Mouse (Mus musculus) heart, postnatal 14 days (tissue): ENCODE data around the gene Klhl13. TPM values are rescaled to one million over a fixed set of nuclear protein-coding genes. Genes with fewer than 3 reads are reported as not detected.

Source experiments
- DNase-seq, 2 experiments: peaks; one replicate each; pipeline ENCODE4 v3.0.0; 2021 to 2022
- intact Hi-C: fragments of 180-260 bp; cut with DNase I; formaldehyde crosslinking; loops from one replicate; pipeline ENCODE4 v1.15.1; 2025
- long read RNA-seq, 2 experiments: library from polyadenylated mRNA; stranded (forward); transcript quantifications; one replicate each; pipeline ENCODE4 v2.0.0; 2021
- total RNA-seq, 2 experiments: library from RNA; stranded (reverse); gene quantifications; 2 replicates each; pipeline ENCODE4 v1.2.3; 2021

Klhl13 gene
- total RNA-seq, result 10 to 100 TPM; 18.4 to 23.3 TPM
- long read RNA-seq, experiment 1, partial matches to known transcripts, result 2 of 12 reads
- long read RNA-seq, experiment 1, other reads (novel, unspliced or antisense), result 5 of 12 reads
- long read RNA-seq, experiment 2, transcript Klhl13-202 (9 exons, 3,251 nt), result major isoform, 5 of 7 reads
- long read RNA-seq, experiment 2, partial matches to known transcripts, result 0 of 7 reads
- long read RNA-seq, experiment 2, other reads (novel, unspliced or antisense), result 1 of 7 reads

DNA sequence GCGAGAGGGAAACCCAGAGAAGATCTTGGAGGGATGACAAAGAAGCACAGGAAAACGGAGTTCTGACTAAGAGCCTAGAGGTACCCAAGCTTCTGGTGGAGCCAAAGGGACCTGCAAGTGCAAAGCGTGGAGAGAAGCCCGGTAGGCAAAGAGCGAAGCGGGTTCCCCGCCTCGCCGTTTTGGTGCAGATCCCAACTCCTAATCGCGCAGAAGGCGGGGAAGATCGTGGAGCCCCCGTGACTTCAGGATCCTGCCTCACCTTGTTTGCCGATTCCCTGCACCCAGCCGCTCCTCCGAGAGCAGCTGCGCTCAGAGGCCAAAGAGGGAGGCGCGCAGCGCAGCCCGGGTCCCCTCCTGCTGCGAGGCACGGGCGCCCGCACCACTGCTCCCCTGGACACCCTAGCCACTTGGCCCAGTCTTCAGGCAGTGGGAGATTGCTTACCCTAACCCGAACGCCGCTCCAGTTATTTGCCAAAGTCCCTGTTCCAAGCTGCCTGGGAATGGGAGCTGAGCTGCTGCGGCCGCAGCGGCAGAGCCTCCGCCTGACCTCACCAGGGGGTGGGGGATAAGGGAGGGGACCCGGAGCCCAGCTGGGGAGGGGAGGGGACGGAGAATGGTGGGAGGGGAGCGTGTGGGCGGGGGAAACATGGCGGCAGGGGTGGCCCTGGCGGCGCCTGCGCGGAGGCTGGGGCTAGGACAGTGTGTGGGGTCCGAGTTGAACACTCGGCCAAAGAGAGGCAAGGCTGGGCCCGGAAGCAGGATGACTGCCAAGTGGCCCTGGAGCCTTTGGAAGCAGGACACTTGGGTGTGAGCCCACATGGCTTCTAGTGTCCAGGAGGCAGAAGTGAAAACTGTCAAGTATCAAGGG lies at the start of gene Klhl13:
Gene Klhl13, minus strand, starts transcription at position 569 of the 868 bp plus-strand sequence.
- intact Hi-C loops, result loop anchor here (5.0 to 10.0 kb wide), 3 partner anchors 53 to 193 kb away; no protein-coding TSS in a partner anchor
- DNase-seq, result peak; percentile 73

DNA sequence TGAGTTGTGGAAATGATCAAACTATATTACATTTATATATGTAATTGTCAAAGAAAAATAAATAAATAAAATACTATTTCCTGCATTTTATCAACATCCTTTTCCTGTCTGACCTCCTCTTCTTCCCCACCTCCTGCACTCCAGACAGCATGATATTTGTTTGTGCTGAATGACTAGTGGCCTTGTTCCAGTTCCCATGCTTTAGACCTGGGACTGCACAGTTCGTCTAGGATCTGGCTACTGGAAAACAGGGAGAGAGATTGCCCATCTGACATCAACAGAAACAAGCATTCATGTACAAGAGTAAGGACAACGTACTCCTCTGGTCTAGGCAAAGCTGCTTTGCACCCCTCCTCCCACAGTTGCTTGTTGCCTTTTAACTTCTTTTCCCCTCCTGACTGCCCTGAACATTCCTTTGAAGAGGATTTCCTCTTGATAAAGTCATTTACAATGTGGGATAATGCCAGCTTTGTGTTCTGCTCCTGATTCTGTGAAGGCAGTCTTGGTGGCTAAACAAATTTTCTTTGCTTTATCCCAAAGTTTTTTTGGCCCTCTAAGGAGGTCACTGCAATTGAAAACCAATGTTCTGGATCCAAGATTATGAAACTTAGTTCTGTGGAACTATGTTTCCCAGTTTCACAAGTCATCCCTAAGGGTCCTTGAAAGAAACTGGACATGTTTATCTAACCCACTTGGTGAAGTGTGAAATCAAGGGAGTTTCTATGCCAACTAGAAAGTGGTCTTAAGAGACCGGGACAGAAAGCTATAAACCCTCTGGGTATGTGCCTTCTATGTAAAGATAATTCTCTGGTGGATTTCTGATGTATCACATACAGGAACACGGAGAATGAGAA lies 44.6 kb upstream of the Klhl13 start:
- DNase-seq, result peak; percentile 1
- intact Hi-C loops, result no loop called here

DNA sequence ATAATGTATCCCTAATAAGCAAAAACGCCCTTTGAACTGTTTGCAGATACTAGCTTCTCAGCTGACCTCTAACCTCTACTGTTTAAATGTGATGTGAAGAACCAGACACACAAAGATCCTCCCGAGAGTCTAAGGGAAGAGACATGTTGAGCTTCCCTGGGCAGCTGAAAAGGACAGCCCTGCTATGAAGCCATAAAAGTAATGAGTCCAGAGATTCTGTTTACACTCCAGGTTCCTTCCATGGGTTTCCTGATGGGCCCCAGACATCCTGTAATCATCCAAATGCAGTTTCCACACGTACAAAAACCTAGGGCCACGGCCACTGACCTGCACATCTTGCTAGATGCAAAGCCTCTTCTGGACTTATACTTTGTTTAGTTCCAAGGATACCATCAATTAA lies 23.8 kb upstream of the Klhl13 start:
- intact Hi-C loops, result no loop called here
- no peak for DNase-seq

DNA sequence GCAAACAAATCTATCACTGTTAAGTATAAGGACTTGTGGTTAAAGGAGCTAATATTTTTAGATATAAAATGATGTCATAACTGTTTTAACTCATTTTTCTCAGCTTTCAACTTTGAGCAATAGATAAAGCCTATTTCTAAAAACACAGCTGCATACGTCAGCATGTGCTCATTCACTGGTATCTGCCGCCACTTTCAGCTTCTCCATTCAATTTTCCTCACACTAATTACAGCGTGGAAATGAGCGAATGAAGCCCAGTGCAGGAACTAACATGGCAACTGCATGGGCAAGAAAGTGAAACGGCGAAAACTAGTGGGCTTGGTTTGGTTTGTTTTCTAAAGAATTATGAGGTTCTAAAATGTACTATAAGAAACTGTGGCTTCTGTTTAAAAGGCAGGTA lies 1.4 kb downstream of the Klhl13 start:
- intact Hi-C loops, result loop anchor here (5.0 to 10.0 kb wide), 2 partner anchors 109 to 194 kb away; no protein-coding TSS in a partner anchor
- no peak for DNase-seq

DNA sequence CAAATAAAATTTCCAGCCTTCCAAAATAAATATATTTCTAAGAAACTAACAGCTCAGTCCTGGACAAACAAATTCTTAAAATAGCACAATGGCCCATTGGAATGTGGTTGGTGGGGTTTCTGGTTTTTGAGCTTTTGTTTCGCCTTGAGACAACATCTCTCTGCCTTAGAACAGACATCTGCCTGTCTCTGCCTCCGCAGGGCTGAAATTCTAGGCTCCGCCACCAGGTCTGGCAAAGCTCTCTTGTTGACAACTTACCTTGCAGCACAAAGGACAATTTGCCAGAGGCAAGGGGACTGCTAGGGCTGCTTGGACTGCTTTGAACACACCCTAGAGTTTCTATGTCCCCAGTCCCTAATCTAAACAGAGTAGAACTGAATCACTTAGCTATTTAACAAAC lies 4.4 kb downstream of the Klhl13 start:
- no peak for DNase-seq
- intact Hi-C loops, result loop anchor here (5.0 to 10.0 kb wide), 2 partner anchors 106 to 197 kb away; no protein-coding TSS in a partner anchor

DNA sequence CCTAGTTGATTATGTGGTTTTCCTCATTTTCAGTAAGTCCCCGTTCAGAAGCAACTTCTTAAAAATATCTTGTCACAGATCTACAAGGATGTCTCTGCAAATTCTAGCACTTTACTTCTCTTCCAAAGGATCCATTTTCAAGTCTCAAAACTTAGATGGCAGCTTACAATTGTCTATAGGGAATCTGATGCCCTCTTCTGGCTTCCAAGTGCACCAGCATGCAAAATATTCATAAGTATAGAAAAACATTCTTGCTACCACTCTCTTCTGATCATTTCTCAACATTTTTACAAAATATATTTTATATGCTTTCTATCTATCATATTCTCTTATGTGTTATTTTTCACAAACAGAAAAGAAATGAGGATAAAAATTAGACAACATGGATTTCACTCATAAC lies 14.8 kb downstream of the Klhl13 start:
- no peak for DNase-seq
- intact Hi-C loops, result no loop called here

DNA sequence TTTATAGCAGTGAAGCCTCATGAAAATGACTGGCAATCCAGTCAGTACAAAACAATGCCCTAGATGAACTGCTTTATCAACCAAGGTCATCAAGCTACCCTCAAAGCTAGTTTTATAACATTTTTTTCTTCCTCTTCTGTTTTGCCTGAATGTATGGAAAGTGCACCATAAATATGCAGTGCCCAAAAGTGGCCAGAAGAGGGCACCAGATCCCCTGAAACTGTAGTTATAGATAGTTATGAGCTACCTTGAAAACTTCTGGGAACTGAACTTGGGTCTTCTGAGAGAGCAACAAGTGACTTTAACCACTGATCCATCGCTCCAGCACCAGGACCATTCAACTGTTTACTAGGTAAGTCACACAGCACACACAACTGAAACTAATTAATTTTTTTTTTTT lies 36.8 kb downstream of the Klhl13 start:
- intact Hi-C loops, result loop anchor here (10.0 kb wide), 1 partner anchor 237 kb away; no protein-coding TSS in a partner anchor
- DNase-seq, result peak; percentile 2 to 17

DNA sequence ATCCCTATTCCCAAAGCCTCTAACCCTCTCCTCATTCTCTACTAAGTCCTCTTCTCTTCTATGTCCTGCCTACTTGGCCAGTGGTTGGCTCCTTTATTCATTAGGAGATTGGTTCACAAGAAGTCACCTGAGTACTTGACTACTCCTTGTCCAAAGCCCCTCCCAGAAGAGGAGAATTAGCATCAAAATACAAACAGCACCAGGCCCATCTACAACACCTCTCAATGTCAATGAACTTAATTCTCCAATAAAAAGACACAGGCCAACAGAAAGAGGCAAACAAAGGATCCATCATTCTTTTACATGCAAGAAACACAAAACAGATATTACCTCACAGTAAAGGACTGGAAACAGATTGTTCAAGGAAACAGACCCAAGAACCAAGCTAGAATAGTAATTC lies 46.0 kb downstream of the Klhl13 start:
- no peak for DNase-seq
- intact Hi-C loops, result no loop called here

DNA sequence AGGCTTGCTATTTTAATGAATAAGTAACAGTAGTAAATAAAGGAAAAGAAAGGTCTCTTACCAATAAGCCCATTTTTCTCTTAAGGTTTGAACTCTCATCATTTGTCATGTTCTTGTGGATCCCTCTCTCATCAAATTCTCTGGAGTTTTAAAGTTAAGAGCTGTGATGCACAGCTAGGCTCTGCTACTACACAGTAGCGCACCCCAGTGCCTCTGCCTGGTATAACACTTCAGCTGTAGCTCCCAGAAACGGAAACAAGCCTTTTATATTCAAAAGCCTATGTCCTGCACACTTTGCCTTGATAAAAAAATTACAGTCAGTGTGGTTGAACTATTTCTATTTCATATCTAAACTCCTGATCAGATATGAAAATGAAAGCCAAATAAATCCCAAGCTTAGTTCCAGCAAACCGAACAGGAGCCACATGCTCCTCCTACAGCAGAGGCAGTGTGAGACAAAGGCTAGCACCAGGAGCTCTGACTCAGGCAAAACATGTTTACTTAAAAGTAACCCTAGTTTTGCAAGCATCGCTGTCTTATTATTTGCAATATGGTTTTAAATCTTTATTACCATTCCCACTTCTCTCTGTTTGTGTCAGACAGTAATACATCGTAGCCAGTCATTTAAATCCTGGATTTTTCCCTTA lies 68.8 kb downstream of the Klhl13 start:
- peak; percentile 31 to 55 for DNase-seq
- intact Hi-C loops, result no loop called here

DNA sequence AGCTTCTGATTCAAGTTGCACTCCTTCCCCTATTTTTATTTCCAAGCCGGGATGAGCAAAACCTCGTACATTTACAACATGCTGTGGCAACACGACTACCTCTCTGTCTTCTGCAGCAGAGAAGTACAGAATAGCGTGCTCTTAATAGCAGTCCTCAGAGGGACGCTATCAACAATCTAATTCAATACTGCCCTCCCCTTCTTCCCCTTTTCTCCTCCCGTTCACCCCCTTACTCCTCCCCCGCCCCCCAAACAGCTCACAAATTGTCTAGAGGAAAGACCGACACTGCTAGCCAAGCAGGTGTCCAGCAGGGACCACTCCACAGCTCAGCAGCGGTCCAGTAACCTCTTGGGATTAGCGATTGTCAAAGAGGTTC lies 79.5 kb downstream of the Klhl13 start:
- DNase-seq, result no peak
- intact Hi-C loops, result no loop called here

DNA sequence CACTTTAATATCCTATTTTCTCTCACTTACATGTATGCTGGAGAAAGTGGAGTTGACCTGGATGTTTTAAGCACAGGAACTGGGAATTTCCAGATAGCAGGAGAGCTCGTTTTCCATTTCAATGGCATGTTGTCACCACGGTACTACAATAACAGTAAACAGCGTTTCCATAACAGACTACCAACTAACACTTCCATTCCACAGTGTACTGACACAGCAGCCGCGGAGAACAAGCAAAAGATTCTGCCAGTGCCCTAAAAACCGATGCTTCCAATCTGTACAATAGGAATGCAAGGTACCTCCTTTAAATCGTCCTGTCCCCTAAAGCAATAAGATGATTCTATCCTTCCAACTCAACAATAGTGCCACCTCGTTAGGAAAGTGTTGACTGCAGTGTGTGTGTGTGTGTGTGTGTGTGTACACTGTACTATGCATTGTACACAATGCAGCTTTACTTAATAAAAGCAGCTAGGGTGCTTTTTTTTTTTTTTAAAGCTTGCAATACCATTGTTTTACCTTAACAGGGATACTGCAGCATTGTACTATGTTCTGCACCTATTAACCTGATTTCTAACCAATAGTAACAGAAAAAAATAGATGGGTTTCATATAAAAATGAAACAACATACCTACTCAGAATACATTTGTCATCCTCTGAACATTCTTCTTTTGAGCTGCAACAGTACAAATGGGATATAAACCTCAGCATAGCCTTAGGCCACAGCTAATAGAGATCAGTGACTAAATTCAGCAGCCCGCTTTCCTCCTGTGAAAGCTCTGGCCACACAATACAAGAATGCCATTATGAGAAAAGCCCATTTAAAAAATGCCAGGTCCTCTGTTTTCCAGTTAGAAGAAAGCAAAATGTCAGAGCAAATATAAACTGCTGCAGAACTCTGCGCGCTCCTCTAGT lies 80.1 kb downstream of the Klhl13 start:
- intact Hi-C loops, result no loop called here
- no peak for DNase-seq

DNA sequence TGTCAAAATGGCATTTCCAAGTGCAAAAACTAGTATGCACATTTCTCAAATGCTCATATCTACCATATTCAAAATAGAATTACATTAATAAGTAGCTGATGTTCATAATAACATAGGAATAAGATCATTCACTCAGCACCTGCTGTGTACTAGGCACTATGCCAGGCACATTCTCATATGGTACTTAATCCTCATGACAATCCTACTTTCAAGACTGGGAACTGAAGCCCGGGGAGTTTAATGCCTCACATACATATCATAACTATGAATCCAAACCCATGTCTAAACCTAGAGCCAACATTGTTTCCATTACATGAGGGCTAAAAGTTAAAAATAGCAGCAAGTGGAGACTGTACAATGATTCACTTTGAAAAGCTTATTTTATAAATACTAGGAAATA lies 97.3 kb downstream of the Klhl13 start:
- DNase-seq, result no peak
- intact Hi-C loops, result no loop called here

DNA sequence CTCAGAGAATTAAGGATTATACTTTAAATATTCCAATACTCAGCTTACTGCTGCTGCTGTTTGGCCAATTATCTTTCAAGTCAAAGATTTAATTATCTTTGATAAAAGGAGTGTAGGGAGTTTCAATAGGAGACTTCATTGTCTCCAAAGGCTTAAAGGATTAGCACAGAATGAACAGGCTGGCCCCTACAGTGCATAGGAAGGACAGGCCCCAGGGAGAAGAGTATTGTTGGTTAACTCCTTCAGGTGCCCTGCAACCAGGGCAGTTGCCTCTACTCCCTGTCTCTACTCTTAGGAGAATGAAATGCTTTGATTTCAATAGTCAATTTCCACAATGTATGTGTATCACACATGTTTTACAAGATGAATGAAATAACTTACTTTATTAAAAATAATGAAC lies 116.1 kb downstream of the Klhl13 start:
- no peak for DNase-seq
- intact Hi-C loops, result no loop called here
